Mouse (Mus musculus) lung, postnatal 10 days (tissue): ENCODE results near the gene Tbrg4.

Experiments used
- DNase-seq: peaks from one replicate; pipeline ENCODE4 v3.0.0; 2021

The Tbrg4 gene

DNA sequence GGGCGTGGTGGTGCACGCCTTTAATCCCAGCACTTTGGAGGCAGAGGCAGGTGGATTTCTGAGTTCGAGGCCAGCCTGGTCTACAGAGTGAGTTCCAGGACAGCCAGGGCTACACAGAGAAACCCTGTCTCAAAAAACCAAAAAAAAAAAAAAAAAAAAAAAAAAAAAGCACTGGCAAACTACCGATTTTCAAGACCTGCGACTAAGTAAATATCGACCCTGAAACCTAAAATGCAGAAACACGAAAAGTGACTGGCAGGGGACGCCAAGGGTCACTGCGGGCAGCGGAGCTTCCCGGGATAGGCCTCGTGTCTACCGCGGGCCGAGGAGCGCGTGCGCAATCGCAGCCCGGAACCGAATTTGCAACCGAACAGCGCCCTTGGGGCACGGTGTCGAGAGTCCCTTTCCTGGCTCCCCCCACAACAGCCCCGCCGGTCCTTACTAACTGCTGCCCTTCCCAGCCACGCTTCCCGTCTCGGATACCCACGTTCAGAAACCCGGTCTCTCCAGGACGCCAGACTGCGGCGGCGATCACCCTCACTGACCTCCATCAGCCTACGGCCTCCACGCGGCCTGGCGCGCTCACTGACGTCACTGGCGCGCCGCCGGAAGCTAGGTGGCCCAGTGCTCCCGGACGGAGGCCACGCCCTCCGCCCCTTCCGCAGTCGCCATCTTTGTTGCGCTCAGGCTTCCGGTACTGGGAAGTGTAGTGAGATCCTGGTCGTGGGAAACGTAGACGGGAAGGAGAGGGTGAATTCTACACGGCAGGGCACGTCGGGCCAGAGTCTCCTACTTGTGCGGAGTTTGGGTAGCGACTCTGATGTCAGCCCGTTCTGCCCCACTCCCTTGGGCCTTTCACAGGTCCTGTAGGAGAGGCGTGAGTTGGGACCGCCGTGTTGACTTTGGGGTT, at the start of gene Tbrg4:
TSS of gene Tbrg4 (minus strand) at position 590 of the 910 bp plus-strand sequence.
- DNase-seq, result peak; percentile 94

DNA sequence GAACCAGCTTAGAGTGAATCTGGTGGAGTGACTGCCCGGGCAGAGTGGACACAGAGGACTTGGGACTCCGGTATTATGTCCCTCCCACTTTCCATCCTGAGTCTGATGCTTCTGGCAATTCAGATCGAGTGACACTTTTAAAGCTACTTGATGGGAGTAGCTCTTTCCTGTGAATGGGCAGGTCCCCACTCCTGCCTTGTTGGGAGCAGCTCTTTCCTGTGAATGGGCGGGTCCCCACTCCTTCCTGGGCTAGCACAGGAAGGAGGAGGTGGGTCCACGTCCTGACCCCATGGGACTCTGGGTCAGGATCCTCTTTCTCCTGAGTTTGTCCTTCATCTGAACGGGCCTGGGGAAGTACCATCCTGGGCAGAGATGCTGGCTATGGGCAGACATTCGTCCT, 49.5 kb upstream of the Tbrg4 start:
- peak; percentile 60 for DNase-seq

DNA sequence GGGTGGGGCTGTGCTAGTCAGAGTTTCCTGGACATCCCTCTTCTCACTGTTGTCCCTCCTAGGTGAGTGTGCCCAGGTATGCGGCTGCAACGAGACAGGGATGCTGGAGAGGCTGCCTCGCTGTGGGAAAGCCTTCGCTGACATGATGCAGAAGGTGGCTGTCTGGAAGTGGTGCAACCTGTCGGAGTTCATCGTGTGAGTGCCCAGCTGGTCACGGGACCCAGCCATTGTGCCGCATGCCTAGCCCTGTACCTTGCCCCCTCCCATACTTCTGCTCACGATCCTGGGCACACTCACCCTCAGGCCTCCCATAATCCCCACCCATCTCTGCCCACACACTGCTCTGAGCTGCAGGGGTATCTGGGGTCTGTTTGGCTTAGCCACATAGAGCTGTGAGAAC, 48.8 kb upstream of the Tbrg4 start:
- DNase-seq, result no peak

- DNase-seq, result no peak
Measured at GRCm38 (mm10) chr11:6670826-6671225, 45.0 kb upstream of the Tbrg4 start.

GRCm38 (mm10) chr11:6670044-6670443, 44.2 kb upstream of the Tbrg4 start:
- DNase-seq, result no peak

- no peak for DNase-seq
Measured at GRCm38 (mm10) chr11:6669041-6669440, 43.2 kb upstream of the Tbrg4 start.

DNA sequence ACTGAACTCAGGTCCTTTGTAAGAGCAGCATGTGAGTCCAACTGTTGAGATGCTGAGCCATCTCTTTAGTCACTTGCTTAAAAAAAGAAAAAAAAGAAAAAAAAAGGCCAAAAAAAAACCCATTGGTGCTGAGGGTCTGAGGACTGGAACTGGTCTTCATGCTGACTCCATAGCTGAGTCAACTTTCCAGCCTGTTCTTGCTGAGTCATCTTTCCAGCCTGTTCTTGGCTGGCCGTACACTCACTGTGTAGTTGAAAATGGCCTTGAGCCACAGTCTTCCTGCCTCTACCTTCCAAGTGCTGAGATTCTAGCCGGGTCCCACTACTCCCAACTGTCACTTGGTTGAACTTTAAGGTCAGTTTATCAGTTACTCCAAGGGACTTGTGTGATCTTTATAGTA, 40.8 kb upstream of the Tbrg4 start:
- DNase-seq, result no peak

DNA sequence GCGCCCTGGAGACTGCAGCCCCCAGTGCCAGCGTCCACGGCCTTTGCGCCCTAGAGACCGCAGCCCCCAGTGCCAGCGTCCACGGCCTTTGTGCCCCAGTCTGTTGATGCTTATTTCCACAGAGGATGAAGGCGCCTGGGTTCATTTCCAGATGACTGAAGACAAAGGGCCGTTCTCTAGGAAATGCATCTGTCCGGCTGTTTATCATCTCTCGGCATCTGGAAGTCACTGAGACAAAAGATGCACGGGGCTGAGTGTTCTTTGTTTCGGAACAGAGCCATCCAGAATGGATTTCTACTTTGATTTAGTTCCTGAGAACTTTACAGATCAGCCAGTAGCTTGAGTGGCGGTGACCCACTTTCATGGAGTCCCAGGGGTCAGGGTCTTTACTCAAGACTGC, 35.3 kb upstream of the Tbrg4 start:
- no peak for DNase-seq

DNA sequence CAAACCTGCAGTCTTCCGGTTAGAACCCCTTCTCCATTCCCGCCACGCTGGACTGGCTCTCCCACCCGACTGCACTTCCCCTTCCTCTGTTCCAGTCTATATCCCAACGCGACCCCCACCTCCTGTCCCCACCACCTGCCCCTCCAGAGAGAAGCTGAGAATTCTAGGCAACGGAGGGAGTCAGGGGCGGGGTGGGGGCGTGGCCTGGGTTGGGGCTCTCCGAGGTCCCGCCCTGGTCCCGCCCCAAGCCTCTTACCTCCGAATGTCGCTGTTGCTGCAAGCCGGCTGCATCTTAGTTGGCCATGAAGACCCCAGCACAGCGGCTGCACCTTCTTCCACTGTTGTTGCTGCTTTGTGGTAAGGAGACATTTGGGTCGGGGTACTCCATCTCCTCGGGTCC, 32.4 kb upstream of the Tbrg4 start, which contains the start of gene Ramp3:
TSS of gene Ramp3 (plus strand) at position 251 of the 400 bp plus-strand sequence.
- peak; percentile 31 for DNase-seq

DNA sequence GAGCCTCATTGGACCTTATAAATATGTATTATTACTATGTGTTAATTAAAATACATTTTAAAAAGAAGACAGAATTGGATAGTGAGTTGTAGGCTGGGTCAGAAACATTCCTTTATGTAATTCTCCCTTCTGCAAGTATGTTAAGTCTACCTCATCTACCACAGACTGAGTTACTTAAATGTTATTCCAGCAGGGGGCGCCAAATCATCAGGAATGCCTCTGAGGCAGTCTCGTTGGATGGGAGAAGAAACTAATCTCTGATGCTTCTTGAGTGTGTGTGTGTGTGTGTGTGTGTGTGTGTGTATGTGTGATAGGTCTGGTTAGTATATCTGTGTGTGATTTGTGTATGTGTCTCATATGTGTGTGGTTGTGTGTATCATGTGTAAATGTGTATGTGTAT, 29.0 kb upstream of the Tbrg4 start:
- peak; percentile 88 for DNase-seq

GRCm38 (mm10) chr11:6652978-6653377, 27.1 kb upstream of the Tbrg4 start:
- peak; percentile 24 for DNase-seq

GRCm38 (mm10) chr11:6650519-6650918, 24.7 kb upstream of the Tbrg4 start:
- no peak for DNase-seq

DNA sequence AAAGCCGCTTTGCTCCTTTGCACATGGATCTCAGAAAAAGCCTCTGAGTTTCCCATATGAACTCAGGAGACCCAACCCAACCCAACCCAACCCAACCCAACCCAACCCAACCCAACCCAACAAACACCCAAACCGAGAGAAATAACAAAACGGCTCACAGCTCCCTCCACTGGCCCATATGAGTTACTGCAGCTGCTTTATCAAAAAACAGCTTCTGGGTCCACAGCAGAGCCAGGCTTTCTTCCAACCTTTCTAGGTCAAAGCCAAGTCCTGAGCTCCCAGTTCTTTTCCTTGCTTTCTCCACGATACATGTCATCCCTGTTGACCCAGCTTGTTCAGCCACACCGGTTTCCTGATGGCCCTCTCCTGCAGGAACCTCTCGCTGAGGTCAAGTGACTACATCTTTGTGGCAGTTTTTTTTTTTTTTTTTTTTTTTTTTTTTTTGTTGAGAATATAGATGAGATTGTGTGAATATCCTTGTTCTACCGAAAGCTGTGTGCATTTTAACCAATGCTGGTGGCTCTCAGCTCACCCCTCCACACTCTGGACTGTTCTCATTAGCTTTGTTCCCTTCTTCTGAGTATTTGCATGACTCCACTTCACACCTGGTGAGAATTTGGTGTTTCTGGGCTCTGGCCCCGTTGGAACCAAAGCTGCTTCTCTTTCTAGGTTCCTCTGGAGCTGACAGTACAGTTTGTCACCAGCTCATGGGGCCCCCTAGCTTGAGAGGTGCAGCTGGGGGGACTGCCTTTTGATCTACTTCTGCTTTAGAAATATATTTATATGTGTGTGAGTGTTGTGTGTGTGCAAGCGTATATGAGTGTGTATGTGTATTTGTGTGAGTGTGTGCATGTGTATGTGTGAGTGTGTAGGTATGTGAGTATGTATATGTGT, 22.2 kb upstream of the Tbrg4 start:
- DNase-seq, result no peak

DNA sequence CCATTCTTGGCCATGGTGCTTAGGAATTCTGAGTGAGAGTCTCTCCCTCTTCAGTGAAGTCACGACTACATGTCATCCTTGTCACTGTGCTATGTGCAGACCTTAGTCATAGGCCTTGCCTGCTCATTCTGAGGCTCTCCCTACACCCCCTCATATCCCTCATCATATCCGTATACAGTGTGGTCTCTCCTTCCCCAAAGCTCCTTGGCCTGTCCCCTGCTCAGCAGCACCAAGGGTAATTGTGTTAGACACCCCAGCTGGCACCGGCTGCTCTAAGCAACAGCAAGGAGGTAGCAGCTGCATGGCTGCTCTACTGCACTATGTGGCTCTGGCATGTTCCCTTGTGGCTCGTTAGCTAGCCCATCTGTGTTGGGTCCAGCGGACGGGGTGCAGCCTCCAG, 18.7 kb upstream of the Tbrg4 start:
- DNase-seq, result peak; percentile 10

- peak; percentile 21 for DNase-seq
Measured at GRCm38 (mm10) chr11:6639072-6639471, 13.2 kb upstream of the Tbrg4 start.

- no peak for DNase-seq
Measured at GRCm38 (mm10) chr11:6638537-6638936, 12.7 kb upstream of the Tbrg4 start, which contains the start of gene Wap. Gene Wap (minus strand): TSS chr11:6638637.

DNA sequence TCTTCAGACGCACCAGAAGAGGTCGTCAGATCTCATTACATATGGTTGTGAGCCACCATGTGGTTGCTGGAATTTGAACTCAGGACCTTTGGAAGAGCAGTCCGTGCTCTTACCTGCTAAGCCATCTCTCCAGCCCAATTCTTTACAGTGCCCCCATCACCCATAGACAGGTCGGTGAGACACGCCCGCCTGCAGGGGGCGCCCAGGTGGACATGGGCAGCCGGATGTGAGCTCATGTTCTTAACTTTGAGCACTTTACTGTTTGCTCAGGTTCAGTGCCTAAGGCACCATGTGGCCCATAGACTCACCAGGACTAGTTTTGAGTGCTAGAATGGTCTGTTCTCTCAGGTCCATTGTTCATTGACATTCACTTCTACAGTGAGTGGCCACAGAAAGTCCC, 10.3 kb upstream of the Tbrg4 start:
- DNase-seq, result no peak

DNA sequence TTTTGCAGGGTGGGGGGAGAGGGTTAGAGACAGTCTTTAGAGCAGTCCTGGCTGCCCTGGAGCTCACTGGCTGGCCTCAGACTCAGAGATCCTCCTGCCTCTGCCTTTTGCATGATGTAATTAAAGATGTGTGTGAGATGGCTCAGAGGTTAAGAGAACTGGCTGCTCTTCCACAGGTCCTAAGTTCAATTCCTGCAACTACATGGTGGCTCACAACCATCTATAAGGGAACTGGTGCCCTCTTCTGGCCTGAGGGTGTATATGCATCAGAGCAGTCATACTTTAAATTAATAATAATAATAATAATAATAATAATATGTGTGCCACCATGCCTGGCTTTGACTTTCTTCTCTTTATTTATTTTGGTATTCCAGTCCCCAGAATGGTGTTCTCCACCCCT, 3.8 kb upstream of the Tbrg4 start:
- DNase-seq, result peak; percentile 40

DNA sequence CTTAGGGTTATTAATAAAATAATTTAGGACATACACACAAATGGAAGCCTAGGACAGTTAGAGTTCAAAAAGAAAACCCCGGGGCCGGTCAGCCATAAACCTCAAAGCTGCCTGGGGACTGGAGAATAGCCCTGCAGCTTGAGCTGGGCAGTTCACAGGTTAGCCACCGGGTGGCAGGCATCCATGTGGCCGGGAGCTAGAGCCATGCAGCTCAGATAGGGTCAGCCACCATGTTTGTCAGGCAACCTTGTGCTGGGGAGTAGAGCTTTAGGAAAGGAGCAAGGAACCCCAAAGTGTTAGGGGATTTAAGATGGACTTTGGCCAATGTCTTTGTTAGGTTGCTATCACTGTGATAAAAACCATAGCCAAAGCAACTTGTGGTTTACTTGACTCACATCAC, 2.7 kb upstream of the Tbrg4 start:
- DNase-seq, result peak; percentile 66

- DNase-seq, result no peak
Measured at GRCm38 (mm10) chr11:6627731-6628130, 1.9 kb upstream of the Tbrg4 start.

- no peak for DNase-seq
Measured at GRCm38 (mm10) chr11:6626388-6626772, 513 bp upstream of the Tbrg4 start.

GRCm38 (mm10) chr11:6624619-6625382, 1.1 kb downstream of the Tbrg4 start:
- no peak for DNase-seq

DNA sequence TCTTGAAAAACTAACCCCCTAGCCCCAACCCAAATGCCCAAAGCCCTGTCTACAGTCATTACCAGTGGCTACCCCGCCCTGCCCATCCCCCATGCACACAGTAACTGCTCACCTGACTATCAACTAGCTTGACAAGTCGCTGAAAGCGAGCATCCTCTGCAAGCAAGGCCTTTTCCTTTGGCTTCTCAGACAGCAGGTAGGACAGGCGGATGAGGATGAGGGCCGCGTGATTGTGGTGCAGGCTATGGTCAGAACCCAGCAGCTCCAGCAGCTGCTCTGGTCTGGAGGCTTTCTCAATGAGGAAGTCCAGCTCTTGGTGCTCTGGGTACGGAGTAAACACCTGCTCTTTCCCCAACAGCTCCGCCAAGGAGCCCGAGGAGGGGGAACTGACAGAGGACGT, 2.2 kb downstream of the Tbrg4 start:
- no peak for DNase-seq
